Mouse (Mus musculus): Measurements from ENCODE around the gene Cherp. TPM values are rescaled to one million over a fixed set of nuclear protein-coding genes. Genes with fewer than 3 reads are reported as not detected.

Cherp gene
- total RNA-seq (2023; ENCODE audit: inconsistent age) = 118 to 152 TPM (median 126 TPM) in 4 replicates

DNA sequence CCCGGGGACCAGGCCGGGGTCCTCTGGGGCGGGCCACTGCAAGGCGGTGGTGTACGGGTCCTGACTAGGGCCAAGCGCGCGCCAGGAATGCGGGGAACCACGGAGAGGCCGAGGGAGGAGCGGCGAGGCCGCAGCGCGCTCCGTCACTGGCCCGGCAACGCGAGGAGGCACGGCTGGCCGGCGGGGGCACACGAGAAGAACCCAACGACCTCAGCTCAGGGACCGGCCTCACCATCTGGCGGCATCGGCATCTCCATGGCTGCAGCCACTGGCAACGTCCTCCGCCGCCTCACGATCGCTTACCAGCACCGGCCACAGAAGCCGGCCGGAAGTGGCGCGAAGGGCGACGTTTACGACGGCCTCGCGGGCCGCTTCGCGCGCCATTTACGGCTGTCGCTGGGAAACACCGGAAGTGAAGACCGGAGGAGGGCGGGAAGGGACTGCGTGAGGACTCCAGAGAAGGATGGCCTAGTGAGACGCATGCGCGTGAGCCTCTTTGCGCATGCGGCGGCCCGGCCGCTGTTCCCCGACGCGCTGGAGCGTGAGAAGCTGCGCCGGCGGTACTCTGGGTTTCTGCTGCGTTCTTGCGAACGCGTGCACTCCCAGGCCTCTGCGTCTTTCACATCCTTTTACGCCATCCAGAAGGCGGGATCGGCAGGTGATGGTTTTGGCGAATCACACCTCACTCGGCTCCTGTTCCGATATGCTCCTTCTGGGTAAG lies at the start of gene Cherp:
Cherp (minus strand) TSS at position 401 of the 721 bp plus-strand sequence.

DNA sequence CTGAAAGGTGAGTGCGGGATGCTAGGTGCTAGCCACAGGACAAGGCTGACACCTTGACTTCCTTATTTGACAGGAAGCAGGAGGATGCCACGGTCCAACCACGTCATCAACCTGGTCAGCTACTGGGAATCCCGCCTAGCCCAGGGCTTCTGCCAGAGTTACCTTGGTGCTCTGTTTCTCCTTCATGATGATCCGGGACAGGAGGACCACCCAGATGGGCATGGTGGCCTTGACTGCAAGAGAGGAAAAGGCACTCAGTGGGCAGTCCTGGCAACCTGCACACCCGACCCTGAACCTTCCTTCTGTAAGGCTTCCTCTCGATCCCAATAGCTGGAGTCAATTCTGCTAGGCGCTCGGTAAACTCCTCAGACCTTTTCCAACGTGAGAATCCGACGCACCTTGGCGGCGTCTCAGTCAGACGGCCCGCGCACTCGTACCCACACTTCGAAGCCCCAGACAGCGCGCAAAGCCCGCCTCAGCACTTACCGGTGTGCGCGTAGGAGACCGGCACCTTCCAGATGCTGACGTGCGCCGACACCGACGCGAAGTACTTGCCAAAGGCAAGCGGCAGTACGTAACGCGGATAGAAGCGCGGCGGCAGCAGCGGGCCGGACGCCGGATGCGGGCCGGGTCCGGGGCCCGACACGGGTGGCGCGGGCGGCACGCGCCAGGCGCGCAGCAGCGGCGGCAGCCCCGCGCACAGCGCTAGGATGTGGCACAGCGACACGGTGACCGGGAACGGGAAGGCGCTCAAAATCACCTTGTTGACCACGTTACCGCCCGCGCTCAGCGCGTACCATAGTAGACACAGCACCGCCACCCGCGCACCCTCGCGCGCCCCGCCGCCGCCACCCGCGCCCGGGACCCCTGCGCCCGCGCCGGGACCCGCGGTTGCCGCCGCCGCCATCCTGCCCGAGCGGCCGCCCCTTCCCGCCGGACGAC lies 16.9 kb upstream of the Cherp start, which contains the start of gene Slc35e1:
Slc35e1 (minus strand) TSS at position 935 of the 942 bp plus-strand sequence.

DNA sequence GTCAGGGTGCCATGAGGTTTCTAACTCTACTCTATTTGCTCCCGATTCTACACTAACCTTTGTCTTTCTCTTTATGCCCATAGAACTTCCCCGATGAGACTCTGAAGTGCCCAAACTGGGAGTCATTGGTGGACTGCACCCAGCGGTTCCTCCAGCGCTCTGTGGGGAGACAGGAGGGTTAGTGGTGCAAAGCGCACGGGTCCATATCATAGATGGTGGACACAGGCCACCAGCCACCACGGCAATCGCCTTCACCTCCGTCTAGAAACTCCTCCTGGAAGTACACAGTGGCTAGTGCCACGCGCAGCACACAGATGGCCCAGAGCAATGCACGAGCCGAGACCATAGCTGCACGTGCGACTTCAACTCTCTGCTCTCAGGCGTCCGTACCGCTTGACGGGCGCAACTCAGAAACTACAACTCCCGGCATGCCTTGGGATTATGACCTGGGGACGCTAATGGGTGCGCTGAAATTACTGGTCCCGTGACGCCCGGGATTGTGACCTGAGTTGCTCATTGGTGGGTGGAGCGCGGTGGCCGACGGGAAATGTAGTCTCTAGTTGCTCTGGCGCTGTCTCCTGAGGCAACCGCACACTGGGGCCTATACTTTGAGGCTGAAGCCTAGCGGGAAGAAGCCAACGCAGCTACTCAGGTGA lies 31.6 kb downstream of the Cherp start, which contains the start of the genes Calr3 and 1700030K09Rik:
Calr3 (minus strand) TSS at position 533 of the 656 bp plus-strand sequence.
1700030K09Rik (plus strand) TSS at position 543 of the 656 bp plus-strand sequence.

DNA sequence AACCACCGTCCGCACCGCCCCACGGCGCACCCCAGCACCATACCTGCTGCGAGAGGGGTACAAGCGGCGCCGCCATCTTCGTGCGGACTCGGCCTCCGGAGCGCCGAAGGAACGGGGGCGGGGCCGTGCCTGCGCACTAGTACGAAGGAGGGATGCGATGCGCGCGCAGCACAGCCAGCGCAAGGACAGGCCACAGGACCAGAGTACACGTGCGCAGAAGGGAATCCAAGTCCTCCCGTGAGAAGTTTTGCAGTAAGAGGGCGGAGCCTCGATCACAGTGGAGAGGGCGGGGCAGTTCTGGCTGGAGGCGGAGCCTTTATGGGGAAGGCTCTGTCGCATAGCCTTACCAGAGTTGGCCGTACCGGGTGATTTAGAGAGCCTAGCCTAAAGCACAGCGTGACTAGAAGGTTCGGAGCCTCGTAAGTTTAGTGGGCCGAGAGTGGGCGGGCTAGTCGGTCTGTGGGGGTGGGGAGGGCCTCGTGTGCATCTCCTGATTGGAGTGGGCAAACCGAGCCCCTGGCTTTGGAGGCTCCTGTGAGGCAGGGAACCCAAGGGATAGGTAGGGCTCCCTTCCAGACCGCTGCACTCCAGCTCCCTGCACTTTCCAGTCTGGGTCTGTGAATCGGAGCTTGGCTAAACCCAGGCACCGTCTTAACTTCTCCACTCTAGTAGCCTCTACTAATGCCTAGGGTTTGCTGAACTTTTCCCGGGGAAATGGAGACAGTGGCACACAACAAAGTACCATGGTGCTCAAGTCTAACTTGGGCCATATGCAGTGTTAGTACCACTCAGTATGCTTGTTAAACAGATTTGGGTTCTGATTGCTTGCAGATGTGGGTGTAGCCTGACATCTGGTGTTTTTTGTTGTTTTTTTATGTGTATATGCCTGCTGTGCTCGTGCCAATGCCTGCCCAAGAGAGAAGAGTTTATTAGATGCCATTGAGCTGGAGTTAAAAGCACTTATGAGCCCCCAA lies 53.4 kb downstream of the Cherp start, which contains the start of gene Eps15l1:
Eps15l1 (minus strand) TSS at position 99 of the 974 bp plus-strand sequence.

Other genes with a start within 250 kb of the Cherp start
- 185 to 223 TPM (median 213 TPM) in 4 replicates for gene Ap1m1, start 235.2 kb downstream of the Cherp start, total RNA-seq (2023; ENCODE audit: inconsistent age)
- gene Gm10282, start 170.0 kb downstream of the Cherp start, total RNA-seq (2023; ENCODE audit: inconsistent age) = 19.0 to 25.5 TPM (median 21.6 TPM) in 4 replicates
- 3,310 to 3,828 TPM (median 3,617 TPM) in 4 replicates for gene Klf2, start 156.2 kb downstream of the Cherp start, total RNA-seq (2023; ENCODE audit: inconsistent age)
- 89.0 to 108 TPM (median 102 TPM) in 4 replicates for gene Eps15l1, start 53.8 kb downstream of the Cherp start, total RNA-seq (2023; ENCODE audit: inconsistent age)
- gene Calr3, start 31.4 kb downstream of the Cherp start, total RNA-seq (2023; ENCODE audit: inconsistent age) = 0.39 to 0.51 TPM in 2 of 4 replicates, not detected in the others
- 28.2 to 37.2 TPM (median 35.7 TPM) in 4 replicates for gene 1700030K09Rik, start 31.3 kb downstream of the Cherp start, total RNA-seq (2023; ENCODE audit: inconsistent age)
- gene Slc35e1, start 17.4 kb upstream of the Cherp start, total RNA-seq (2023; ENCODE audit: inconsistent age) = 63.5 to 70.0 TPM (median 67.4 TPM) in 4 replicates
- gene Med26, start 73.0 kb upstream of the Cherp start, total RNA-seq (2023; ENCODE audit: inconsistent age) = 18.7 to 21.2 TPM (median 19.7 TPM) in 4 replicates
- gene Smim7, start 95.9 kb upstream of the Cherp start, total RNA-seq (2023; ENCODE audit: inconsistent age) = 156 to 184 TPM (median 168 TPM) in 4 replicates
- 0.87 to 3.3 TPM (median 0.96 TPM) in 4 replicates for gene Tmem38a, start 96.8 kb upstream of the Cherp start, total RNA-seq (2023; ENCODE audit: inconsistent age)
- gene Nwd1, start 171.5 kb upstream of the Cherp start, total RNA-seq (2023; ENCODE audit: inconsistent age) = 0.06 TPM in 1 of 4 replicates, not detected in the others
- 142 to 155 TPM (median 143 TPM) in 4 replicates for gene Sin3b, start 248.1 kb upstream of the Cherp start, total RNA-seq (2023; ENCODE audit: inconsistent age)

Measured in B cell, adult (primary cell).